Mouse (Mus musculus): ENCODE data around the gene Gstt2.

- TF ChIP-seq CTCF (IDR thresholded peaks at IDR 0.05; ENCODE audit: borderline replicate concordance, insufficient read depth, low read length): no peak
- TF ChIP-seq POLR2A (IDR thresholded peaks at IDR 0.05; ENCODE audit: low read depth, low read length): no peak
These were observed 19.1 kb upstream of the Gstt2 start for GRCm38 (mm10) chr10:75856155-75856907.

Data from embryonic fibroblast, embryonic 13.5 days (primary cell).